Mouse (Mus musculus): ENCODE data around the gene Fam178b. TPM values are rescaled to one million over a fixed set of nuclear protein-coding genes. Genes with fewer than 3 reads are reported as not detected.

Fam178b gene
- polyA plus RNA-seq, 1 experiment from 2014 or later, result 0.59 TPM

- TF ChIP-seq CTCF (IDR thresholded peaks at IDR 0.05; ENCODE audit: low read depth) (no peak), EP300 (optimal IDR thresholded peaks at IDR 0.05) (no peak)
Observed at GRCm38 (mm10) chr1:36557457-36558011, 125.4 kb downstream of the Fam178b start.

GRCm38 (mm10) chr1:36556553-36557456 lies 126.2 kb downstream of the Fam178b start:
- WGBS, result under 1% methylated on average over 52 of the region's 52 CpGs
- Histone ChIP-seq H3K4me3 (ENCODE audit: low read depth, low read length) (peak overlapping the region; percentile 87), H3K4me1 (replicated peaks; ENCODE audit: control insufficient read depth, insufficient read depth) (peaks cover 8% of the 10 kb centered on the region), H3K27ac (replicated peaks) (peak overlapping the region; percentile 99), H3K9ac (ENCODE audit: low read length) (peak overlapping the region; percentile 97), H3K4me2 (replicated peaks; ENCODE audit: low read depth) (peak overlapping the region; percentile 83), H3K27me3 (ENCODE audit: control insufficient read depth, insufficient read depth, low read length) (no peaks in the 10 kb centered on the region), H3K36me3 (ENCODE audit: control insufficient read depth, insufficient read depth, low read length) (peaks cover 23% of the 10 kb centered on the region), H3K9me3 (ENCODE audit: control insufficient read depth, low read length) (no peaks in the 10 kb centered on the region)
- peak; percentile 93 for DNase-seq (ENCODE audit: low spot score)
- TF ChIP-seq EP300 (optimal IDR thresholded peaks at IDR 0.05) (peak; percentile 5), CTCF (IDR thresholded peaks at IDR 0.05; ENCODE audit: low read depth) (peak; percentile 90)
- ATAC-seq (ENCODE audit: low FRiP score, low TSS enrichment), result peak; percentile 77

More at GRCm38 (mm10) chr1:36557457-36558011, 125.4 kb downstream of the Fam178b start:
- Histone ChIP-seq H3K27me3 (ENCODE audit: control insufficient read depth, insufficient read depth, low read length) (no peaks in the 10 kb centered on the region), H3K4me2 (replicated peaks; ENCODE audit: low read depth) (peak overlapping the region; percentile 83), H3K4me3 (ENCODE audit: low read depth, low read length) (peak overlapping the region; percentile 87), H3K36me3 (ENCODE audit: control insufficient read depth, insufficient read depth, low read length) (peaks cover 17% of the 10 kb centered on the region), H3K9ac (ENCODE audit: low read length) (peak overlapping the region; percentile 97), H3K9me3 (ENCODE audit: control insufficient read depth, low read length) (no peaks in the 10 kb centered on the region), H3K4me1 (replicated peaks; ENCODE audit: control insufficient read depth, insufficient read depth) (peaks cover 8% of the 10 kb centered on the region), H3K27ac (replicated peaks) (peak overlapping the region; percentile 99)
- 0% methylated on average over 46 of the region's 48 CpGs for WGBS
- ATAC-seq (ENCODE audit: low FRiP score, low TSS enrichment) (peak; percentile 66), DNase-seq (ENCODE audit: low spot score) (peak; percentile 85)

- H3K4me1 ChIP-seq (replicated peaks; ENCODE audit: control insufficient read depth, insufficient read depth), result peaks cover 8% of the 10 kb centered on the region
- H3K36me3 ChIP-seq (ENCODE audit: control insufficient read depth, insufficient read depth, low read length), result peaks cover 30% of the 10 kb centered on the region
- WGBS, result 4% methylated on average over 8 of the region's 8 CpGs
- peak overlapping the region; percentile 99 for H3K27ac ChIP-seq (replicated peaks)
- no peak for ATAC-seq (ENCODE audit: low FRiP score, low TSS enrichment)
- DNase-seq (ENCODE audit: low spot score), result no peak
- no peaks in the 10 kb centered on the region for H3K27me3 ChIP-seq (ENCODE audit: control insufficient read depth, insufficient read depth, low read length)
- no peaks in the 10 kb centered on the region for H3K9me3 ChIP-seq (ENCODE audit: control insufficient read depth, low read length)
- H3K9ac ChIP-seq (ENCODE audit: low read length), result peak overlapping the region; percentile 97
- H3K4me2 ChIP-seq (replicated peaks; ENCODE audit: low read depth), result peak overlapping the region; percentile 83
- peak overlapping the region; percentile 87 for H3K4me3 ChIP-seq (ENCODE audit: low read depth, low read length)
- TF ChIP-seq EP300 (optimal IDR thresholded peaks at IDR 0.05) (no peak), CTCF (IDR thresholded peaks at IDR 0.05; ENCODE audit: low read depth) (peak; percentile 9; the same call in 1 of the 2 replicates)
Observed at GRCm38 (mm10) chr1:36555798-36556395, 127.1 kb downstream of the Fam178b start.

GRCm38 (mm10) chr1:36554633-36555399 lies 128.2 kb downstream of the Fam178b start:
- Histone ChIP-seq H3K4me3 (ENCODE audit: low read depth, low read length) (no peak overlapping the region), H3K9me3 (ENCODE audit: control insufficient read depth, low read length) (no peaks in the 10 kb centered on the region), H3K4me1 (replicated peaks; ENCODE audit: control insufficient read depth, insufficient read depth) (peaks cover 8% of the 10 kb centered on the region), H3K9ac (ENCODE audit: low read length) (0 out of 2 replicates have a peak overlapping the region, but pooled peaks have one; percentile 23), H3K27me3 (ENCODE audit: control insufficient read depth, insufficient read depth, low read length) (no peaks in the 10 kb centered on the region), H3K27ac (replicated peaks) (0 out of 2 replicates have a peak overlapping the region, but pooled peaks have one; percentile 40), H3K4me2 (replicated peaks; ENCODE audit: low read depth) (peak overlapping the region; percentile 83), H3K36me3 (ENCODE audit: control insufficient read depth, insufficient read depth, low read length) (peaks cover 38% of the 10 kb centered on the region)
- no peak for DNase-seq (ENCODE audit: low spot score)
- TF ChIP-seq EP300 (optimal IDR thresholded peaks at IDR 0.05), result no peak
- no peak for TF ChIP-seq CTCF (IDR thresholded peaks at IDR 0.05; ENCODE audit: low read depth)
- no peak for ATAC-seq (ENCODE audit: low FRiP score, low TSS enrichment)
- WGBS, result 65% methylated on average over 21 of the region's 21 CpGs

- Histone ChIP-seq H3K4me2 (replicated peaks; ENCODE audit: low read depth) (no peak overlapping the region), H3K36me3 (ENCODE audit: control insufficient read depth, insufficient read depth, low read length) (peaks cover 43% of the 10 kb centered on the region), H3K4me1 (replicated peaks; ENCODE audit: control insufficient read depth, insufficient read depth) (peaks cover 8% of the 10 kb centered on the region), H3K9me3 (ENCODE audit: control insufficient read depth, low read length) (no peaks in the 10 kb centered on the region), H3K9ac (ENCODE audit: low read length) (no peak overlapping the region), H3K4me3 (ENCODE audit: low read depth, low read length) (no peak overlapping the region), H3K27me3 (ENCODE audit: control insufficient read depth, insufficient read depth, low read length) (no peaks in the 10 kb centered on the region), H3K27ac (replicated peaks) (no peak overlapping the region)
- DNase-seq (ENCODE audit: low spot score), result no peak
- ATAC-seq (ENCODE audit: low FRiP score, low TSS enrichment), result no peak
- TF ChIP-seq CTCF (IDR thresholded peaks at IDR 0.05; ENCODE audit: low read depth) (no peak), EP300 (optimal IDR thresholded peaks at IDR 0.05) (no peak)
- 87% methylated on average over 16 of the region's 16 CpGs for WGBS
Observed at GRCm38 (mm10) chr1:36552506-36552905, 130.5 kb downstream of the Fam178b start.
